Mouse (Mus musculus) embryonic facial prominence, embryonic 15.5 days (tissue): ENCODE measurements around the gene Nkapl. TPM values are rescaled to one million over a fixed set of nuclear protein-coding genes. Genes with fewer than 3 reads are reported as not detected.
"Not testable (repeated sequence)": the region's sequence is repeated elsewhere in the genome, so short reads cannot be mapped to it uniquely, and the experiment has no call there.

Experiments used
- ATAC-seq: fragments of 200-750 bp; cut with Nextera tagmentation; 2 replicates; pipeline ENCODE4 v1.8.0; 2017; ENCODE audit warnings: low read depth, moderate TSS enrichment; ENCODE audit not compliant: insufficient number of reproducible peaks, low FRiP score, low TSS enrichment
- H3K27ac ChIP-seq: fragments of 300-500 bp; sonication (generic); replicated peaks from 2 replicates; pipeline ENCODE4 v1.5.1; 2015; ENCODE audit warnings: mild to moderate bottlenecking, inconsistent platforms
- H3K27me3 ChIP-seq: fragments of 300-500 bp; sonication (generic); 2 replicates; pipeline ENCODE4 v1.6.1; 2015; ENCODE audit warnings: inconsistent platforms
- H3K36me3 ChIP-seq: fragments of 300-500 bp; sonication (generic); 2 replicates; pipeline ENCODE4 v1.6.1; 2015; ENCODE audit warnings: mild to moderate bottlenecking, inconsistent platforms
- H3K4me1 ChIP-seq: fragments of 300-500 bp; sonication (generic); 2 replicates; pipeline ENCODE4 v1.6.1; 2015; ENCODE audit warnings: inconsistent platforms
- H3K4me2 ChIP-seq: fragments of 300-500 bp; sonication (generic); replicated peaks from 2 replicates; pipeline ENCODE4 v1.6.1; 2015; ENCODE audit warnings: mild to moderate bottlenecking, inconsistent platforms
- H3K4me3 ChIP-seq: fragments of 300-500 bp; sonication (generic); replicated peaks from 2 replicates; pipeline ENCODE4 v1.5.1; 2015; ENCODE audit warnings: mild to moderate bottlenecking, inconsistent platforms
- H3K9ac ChIP-seq: fragments of 300-500 bp; sonication (generic); 2 replicates; pipeline ENCODE4 v1.6.1; 2015; ENCODE audit warnings: inconsistent platforms
- H3K9me3 ChIP-seq: fragments of 300-500 bp; sonication (generic); replicated peaks from 2 replicates; pipeline ENCODE4 v1.6.1; 2016; ENCODE audit warnings: inconsistent platforms
- WGBS: fragments of 180-500 bp; shearing (Covaris S2); methylation state at CpG from one replicate; pipeline ENCODE4 v1.1.7; 2015; 5-methylcytosine and 5-hydroxymethylcytosine counted together
- polyA plus RNA-seq: library from polyadenylated mRNA; unstranded; fragments of >200 nt; fragmentation: Nextera tagmentation; extraction: Ambion mirVana; gene quantifications from 2 replicates; pipeline ENCODE4 v1.2.1, GENCODE M21; 2015

Nkapl gene
- 2.1 and 2.3 TPM in 2 replicates for polyA plus RNA-seq

GRCm38 (mm10) chr13:21468061-21469019 is at the start of gene Nkapl:
Nkapl (minus strand) TSS chr13:21468509.
- H3K27me3 ChIP-seq = no peaks in the 10 kb centered on the region; the same call in 1 of the 2 replicates
- under 1% methylated on average over 54 of the region's 54 CpGs for WGBS
- no peaks in the 10 kb centered on the region for H3K36me3 ChIP-seq
- 0 out of 2 replicates have a peak, but pooled peaks cover 4% of the 10 kb centered on the region for H3K4me1 ChIP-seq
- ATAC-seq = peak; percentile 95
- no peak within 1 kb of the TSS for H3K27ac ChIP-seq
- peak within 1 kb of the TSS; percentile 63 for H3K4me3 ChIP-seq
- peak within 1 kb of the TSS; percentile 88 for H3K4me2 ChIP-seq
- H3K9ac ChIP-seq = peak within 1 kb of the TSS; percentile 45
- H3K9me3 ChIP-seq = no peaks in the 10 kb centered on the region

- Histone ChIP-seq H3K4me1 (no peaks in the 10 kb centered on the region), H3K36me3 (no peaks in the 10 kb centered on the region), H3K27me3 (no peaks in the 10 kb centered on the region), H3K9me3 (no peaks in the 10 kb centered on the region), H3K4me3 (peak overlapping the region; percentile 63), H3K27ac (peak overlapping the region; percentile 91), H3K9ac (peak overlapping the region; percentile 33; the same call in 1 of the 2 replicates), H3K4me2 (peak overlapping the region; percentile 56)
- ATAC-seq = peak; percentile 99
- under 1% methylated on average over 21 of the region's 21 CpGs for WGBS
Measured at GRCm38 (mm10) chr13:21506221-21506649, 37.9 kb upstream of the Nkapl start.

- Histone ChIP-seq H3K27ac (no peak overlapping the region), H3K36me3 (no peaks in the 10 kb centered on the region), H3K9ac (no peak overlapping the region), H3K4me2 (no peak overlapping the region), H3K4me1 (no peaks in the 10 kb centered on the region), H3K4me3 (no peak overlapping the region), H3K9me3 (no peaks in the 10 kb centered on the region), H3K27me3 (no peaks in the 10 kb centered on the region)
- no peak for ATAC-seq
- WGBS = 88% methylated on average over 5 of the region's 5 CpGs
Measured at GRCm38 (mm10) chr13:21502296-21502695, 34.0 kb upstream of the Nkapl start.

GRCm38 (mm10) chr13:21501182-21501581 is 32.9 kb upstream of the Nkapl start, which contains the start of gene Gm11273:
Gm11273 (minus strand) TSS chr13:21501418.
- H3K9ac ChIP-seq, H3K4me1 ChIP-seq, H3K9me3 ChIP-seq, ATAC-seq, H3K4me2 ChIP-seq, H3K4me3 ChIP-seq, H3K36me3 ChIP-seq, H3K27me3 ChIP-seq, H3K27ac ChIP-seq: not testable (repeated sequence)
- WGBS = 89% methylated on average over 17 of the region's 17 CpGs

GRCm38 (mm10) chr13:21495080-21495479 is 26.8 kb upstream of the Nkapl start, which contains the start of gene AK157302:
AK157302 (plus strand) TSS chr13:21495223.
- 90% methylated on average over 21 of the region's 21 CpGs for WGBS
- no peak for ATAC-seq
- Histone ChIP-seq H3K9ac (no peak within 1 kb of the TSS), H3K9me3 (no peaks in the 10 kb centered on the region), H3K4me3 (no peak within 1 kb of the TSS), H3K27ac (no peak within 1 kb of the TSS), H3K4me2 (no peak within 1 kb of the TSS), H3K4me1 (no peaks in the 10 kb centered on the region), H3K36me3 (no peaks in the 10 kb centered on the region), H3K27me3 (no peaks in the 10 kb centered on the region)

- no peak overlapping the region for H3K4me3 ChIP-seq
- H3K9ac ChIP-seq = no peak overlapping the region
- no peaks in the 10 kb centered on the region for H3K27me3 ChIP-seq
- no peaks in the 10 kb centered on the region for H3K9me3 ChIP-seq
- H3K4me2 ChIP-seq = no peak overlapping the region
- H3K36me3 ChIP-seq = no peaks in the 10 kb centered on the region
- ATAC-seq = no peak
- WGBS = 85% methylated on average over 5 of the region's 5 CpGs
- no peak overlapping the region for H3K27ac ChIP-seq
- no peaks in the 10 kb centered on the region for H3K4me1 ChIP-seq
Measured at GRCm38 (mm10) chr13:21492847-21493246, 24.5 kb upstream of the Nkapl start.

- Histone ChIP-seq H3K4me3 (no peak overlapping the region), H3K27me3 (no peaks in the 10 kb centered on the region), H3K9ac (no peak overlapping the region), H3K4me2 (no peak overlapping the region), H3K9me3 (0 out of 2 replicates have a peak, but pooled peaks cover 4% of the 10 kb centered on the region), H3K27ac (no peak overlapping the region), H3K36me3 (peaks cover 10% of the 10 kb centered on the region; the same call in 1 of the 2 replicates), H3K4me1 (no peaks in the 10 kb centered on the region)
- WGBS = 90% methylated on average over 1 of the region's 1 CpGs
- ATAC-seq = no peak
Measured at GRCm38 (mm10) chr13:21486881-21487280, 18.6 kb upstream of the Nkapl start.

GRCm38 (mm10) chr13:21478759-21479670 is 10.7 kb upstream of the Nkapl start, which contains the start of the genes Zkscan4 and Gm10065:
Zkscan4 (plus strand) TSS chr13:21478907.
Gm10065 (minus strand) TSS chr13:21479441.
- H3K36me3 ChIP-seq, H3K4me1 ChIP-seq, H3K9me3 ChIP-seq, H3K27me3 ChIP-seq: not testable (repeated sequence)
- peak within 1 kb of the TSS; percentile 56 for H3K4me3 ChIP-seq
- peak; percentile 78 for ATAC-seq
- H3K9ac ChIP-seq = peak within 1 kb of the TSS; percentile 33
- H3K27ac ChIP-seq = peak within 1 kb of the TSS; percentile 78
- WGBS = 2% methylated on average over 31 of the region's 31 CpGs
- peak within 1 kb of the TSS; percentile 56 for H3K4me2 ChIP-seq

GRCm38 (mm10) chr13:21472427-21472826 is 4.1 kb upstream of the Nkapl start:
- H3K36me3 ChIP-seq = no peaks in the 10 kb centered on the region
- H3K9me3 ChIP-seq = no peaks in the 10 kb centered on the region
- 0 out of 2 replicates have a peak, but pooled peaks cover 4% of the 10 kb centered on the region for H3K4me1 ChIP-seq
- no peak overlapping the region for H3K9ac ChIP-seq
- no peaks in the 10 kb centered on the region; the same call in 1 of the 2 replicates for H3K27me3 ChIP-seq
- H3K27ac ChIP-seq = no peak overlapping the region
- H3K4me3 ChIP-seq = no peak overlapping the region
- H3K4me2 ChIP-seq = no peak overlapping the region
- no peak for ATAC-seq
- WGBS = 26% methylated on average over 4 of the region's 4 CpGs

- no peak for ATAC-seq
Measured at GRCm38 (mm10) chr13:21469097-21469496, 788 bp upstream of the Nkapl start.

More at GRCm38 (mm10) chr13:21469097-21469496, 788 bp upstream of the Nkapl start:
- Histone ChIP-seq H3K36me3 (no peaks in the 10 kb centered on the region), H3K4me1 (0 out of 2 replicates have a peak, but pooled peaks cover 4% of the 10 kb centered on the region), H3K9ac (no peak overlapping the region), H3K27ac (no peak overlapping the region), H3K9me3 (no peaks in the 10 kb centered on the region), H3K4me2 (peak overlapping the region; percentile 88), H3K4me3 (peak overlapping the region; percentile 63), H3K27me3 (no peaks in the 10 kb centered on the region; the same call in 1 of the 2 replicates)
- 24% methylated on average over 9 of the region's 9 CpGs for WGBS
